Mouse (Mus musculus): ENCODE measurements around the gene Phb2. TPM values are rescaled to one million over a fixed set of nuclear protein-coding genes. Genes with fewer than 3 reads are reported as not detected.

The Phb2 gene
- polyA plus RNA-seq (2015; fragmentation: Nextera tagmentation; extraction: Ambion mirVana) = 497 and 503 TPM in 2 replicates

- ATAC-seq = peak; percentile 96
- under 1% methylated on average over 76 of the region's 76 CpGs for WGBS
- Histone ChIP-seq H3K4me2 (replicated peaks) (peak within 1 kb of the TSS; percentile 86), H3K36me3 (peaks cover 21% of the 10 kb centered on the region), H3K9ac (peak within 1 kb of the TSS; percentile 95), H3K4me3 (replicated peaks) (peak within 1 kb of the TSS; percentile 96), H3K27ac (peak within 1 kb of the TSS; percentile 88), H3K27me3 (replicated peaks) (no peaks in the 10 kb centered on the region), H3K9me3 (no peaks in the 10 kb centered on the region), H3K4me1 (replicated peaks) (peaks cover 32% of the 10 kb centered on the region)
Observed at GRCm38 (mm10) chr6:124711824-124712782, at the start of gene Phb2, which contains the start of gene Emg1. TSS of gene Phb2 (plus strand) at chr6:124712336. TSS of gene Emg1 (minus strand) at chr6:124712178.

- Histone ChIP-seq H3K9me3 (no peaks in the 10 kb centered on the region), H3K4me2 (replicated peaks) (peak within 1 kb of the TSS; percentile 73), H3K9ac (peak within 1 kb of the TSS; percentile 75), H3K4me1 (replicated peaks) (peaks cover 3% of the 10 kb centered on the region; the same call in 1 of the 2 replicates), H3K4me3 (replicated peaks) (peak within 1 kb of the TSS; percentile 74), H3K27me3 (replicated peaks) (no peaks in the 10 kb centered on the region), H3K27ac (peak within 1 kb of the TSS; percentile 83), H3K36me3 (no peaks in the 10 kb centered on the region)
- WGBS = under 1% methylated on average over 75 of the region's 87 CpGs
- peak; percentile 99 for ATAC-seq
Observed at GRCm38 (mm10) chr6:124662477-124663423, 49.4 kb upstream of the Phb2 start, which contains the start of gene Lpcat3. TSS of gene Lpcat3 (plus strand) at chr6:124663027.

- ATAC-seq = no peak
- peaks cover 3% of the 10 kb centered on the region; the same call in 1 of the 2 replicates for H3K4me1 ChIP-seq (replicated peaks)
- H3K9me3 ChIP-seq = no peaks in the 10 kb centered on the region
- 16% methylated on average over 13 of the region's 13 CpGs for WGBS
- H3K27me3 ChIP-seq (replicated peaks) = no peaks in the 10 kb centered on the region
- H3K4me3 ChIP-seq (replicated peaks) = peak overlapping the region; percentile 74
- H3K9ac ChIP-seq = peak overlapping the region; percentile 75
- no peaks in the 10 kb centered on the region for H3K36me3 ChIP-seq
- H3K4me2 ChIP-seq (replicated peaks) = peak overlapping the region; percentile 73
- H3K27ac ChIP-seq = peak overlapping the region; percentile 83
Observed at GRCm38 (mm10) chr6:124663424-124663795, 48.7 kb upstream of the Phb2 start.

- H3K9me3 ChIP-seq = no peaks in the 10 kb centered on the region
- H3K36me3 ChIP-seq = no peaks in the 10 kb centered on the region
- H3K9ac ChIP-seq = no peak overlapping the region
- no peaks in the 10 kb centered on the region for H3K27me3 ChIP-seq (replicated peaks)
- peak overlapping the region; percentile 73 for H3K4me2 ChIP-seq (replicated peaks)
- H3K4me1 ChIP-seq (replicated peaks) = peaks cover 3% of the 10 kb centered on the region; the same call in 1 of the 2 replicates
- H3K4me3 ChIP-seq (replicated peaks) = peak overlapping the region; percentile 74
- ATAC-seq = no peak
- H3K27ac ChIP-seq = no peak overlapping the region
- WGBS = 73% methylated on average over 7 of the region's 7 CpGs
Observed at GRCm38 (mm10) chr6:124664256-124664655, 47.9 kb upstream of the Phb2 start.

- H3K36me3 ChIP-seq = no peaks in the 10 kb centered on the region
- no peak overlapping the region for H3K27ac ChIP-seq
- no peaks in the 10 kb centered on the region for H3K9me3 ChIP-seq
- no peak for ATAC-seq
- H3K4me1 ChIP-seq (replicated peaks) = peaks cover 3% of the 10 kb centered on the region; the same call in 1 of the 2 replicates
- no peaks in the 10 kb centered on the region for H3K27me3 ChIP-seq (replicated peaks)
- H3K9ac ChIP-seq = no peak overlapping the region
- 93% methylated on average over 10 of the region's 10 CpGs for WGBS
- no peak overlapping the region for H3K4me2 ChIP-seq (replicated peaks)
- no peak overlapping the region for H3K4me3 ChIP-seq (replicated peaks)
Observed at GRCm38 (mm10) chr6:124665011-124665410, 47.1 kb upstream of the Phb2 start.

- ATAC-seq = no peak
Observed at GRCm38 (mm10) chr6:124669234-124669859, 42.8 kb upstream of the Phb2 start.

GRCm38 (mm10) chr6:124670281-124670900 is 41.7 kb upstream of the Phb2 start:
- no peak overlapping the region for H3K4me2 ChIP-seq (replicated peaks)
- H3K27me3 ChIP-seq (replicated peaks) = no peaks in the 10 kb centered on the region
- no peak overlapping the region for H3K9ac ChIP-seq
- no peak overlapping the region for H3K27ac ChIP-seq
- H3K4me3 ChIP-seq (replicated peaks) = no peak overlapping the region
- ATAC-seq = no peak
- H3K4me1 ChIP-seq (replicated peaks) = no peaks in the 10 kb centered on the region
- H3K9me3 ChIP-seq = no peaks in the 10 kb centered on the region
- WGBS = 92% methylated on average over 7 of the region's 7 CpGs
- 0 out of 2 replicates have a peak, but pooled peaks cover 3% of the 10 kb centered on the region for H3K36me3 ChIP-seq

More at GRCm38 (mm10) chr6:124669234-124669859, 42.8 kb upstream of the Phb2 start:
- Histone ChIP-seq H3K27me3 (replicated peaks) (no peaks in the 10 kb centered on the region), H3K36me3 (0 out of 2 replicates have a peak, but pooled peaks cover 2% of the 10 kb centered on the region), H3K27ac (no peak overlapping the region), H3K9me3 (no peaks in the 10 kb centered on the region), H3K4me3 (replicated peaks) (no peak overlapping the region), H3K4me2 (replicated peaks) (no peak overlapping the region), H3K9ac (no peak overlapping the region), H3K4me1 (replicated peaks) (no peaks in the 10 kb centered on the region; the same call in 1 of the 2 replicates)
- WGBS = 79% methylated on average over 11 of the region's 11 CpGs

GRCm38 (mm10) chr6:124672100-124672499 is 40.0 kb upstream of the Phb2 start:
- no peak overlapping the region for H3K4me3 ChIP-seq (replicated peaks)
- 63% methylated on average over 6 of the region's 6 CpGs for WGBS
- no peak overlapping the region for H3K4me2 ChIP-seq (replicated peaks)
- H3K4me1 ChIP-seq (replicated peaks) = no peaks in the 10 kb centered on the region
- H3K27ac ChIP-seq = 0 out of 2 replicates have a peak overlapping the region, but pooled peaks have one; percentile 32
- no peaks in the 10 kb centered on the region for H3K9me3 ChIP-seq
- 0 out of 2 replicates have a peak, but pooled peaks cover 3% of the 10 kb centered on the region for H3K36me3 ChIP-seq
- no peaks in the 10 kb centered on the region for H3K27me3 ChIP-seq (replicated peaks)
- no peak for ATAC-seq
- H3K9ac ChIP-seq = no peak overlapping the region

- Histone ChIP-seq H3K27ac (no peak overlapping the region), H3K4me1 (replicated peaks) (no peaks in the 10 kb centered on the region), H3K27me3 (replicated peaks) (no peaks in the 10 kb centered on the region), H3K9me3 (no peaks in the 10 kb centered on the region), H3K4me2 (replicated peaks) (no peak overlapping the region), H3K36me3 (0 out of 2 replicates have a peak, but pooled peaks cover 3% of the 10 kb centered on the region), H3K9ac (no peak overlapping the region), H3K4me3 (replicated peaks) (no peak overlapping the region)
- no peak for ATAC-seq
- WGBS = 92% methylated on average over 9 of the region's 9 CpGs
Observed at GRCm38 (mm10) chr6:124673619-124674018, 38.5 kb upstream of the Phb2 start.

- Histone ChIP-seq H3K4me2 (replicated peaks) (no peak overlapping the region), H3K36me3 (0 out of 2 replicates have a peak, but pooled peaks cover 3% of the 10 kb centered on the region), H3K9me3 (no peaks in the 10 kb centered on the region), H3K27ac (no peak overlapping the region), H3K27me3 (replicated peaks) (no peaks in the 10 kb centered on the region), H3K9ac (no peak overlapping the region), H3K4me1 (replicated peaks) (peaks cover 5% of the 10 kb centered on the region; the same call in 1 of the 2 replicates), H3K4me3 (replicated peaks) (no peak overlapping the region)
- 94% methylated on average over 7 of the region's 7 CpGs for WGBS
- ATAC-seq = no peak
Observed at GRCm38 (mm10) chr6:124674591-124674990, 37.5 kb upstream of the Phb2 start.

GRCm38 (mm10) chr6:124676171-124676570 is 36.0 kb upstream of the Phb2 start:
- 74% methylated on average over 6 of the region's 6 CpGs for WGBS
- Histone ChIP-seq H3K4me3 (replicated peaks) (no peak overlapping the region), H3K4me1 (replicated peaks) (peaks cover 5% of the 10 kb centered on the region; the same call in 1 of the 2 replicates), H3K9me3 (no peaks in the 10 kb centered on the region), H3K36me3 (0 out of 2 replicates have a peak, but pooled peaks cover 3% of the 10 kb centered on the region), H3K27me3 (replicated peaks) (no peaks in the 10 kb centered on the region), H3K4me2 (replicated peaks) (no peak overlapping the region), H3K27ac (no peak overlapping the region), H3K9ac (no peak overlapping the region)
- no peak for ATAC-seq

Measured in intestine, embryonic 15.5 days (tissue).